ENCODE assay signal across 26 mouse cellular contexts in genomic region chr11:111947671-111948070, GRCm38 (mm10).
DNase-seq lines count a peak whose midpoint lies in the region; ATAC-seq and TF ChIP-seq lines count a peak whose summit lies in the region.
"Had no signal": no experiment of that assay in that cellular context is flagged by ENCODE, and none has a peak within 500 bp of the region (broad histone marks: within the 10 kb centered on the region; RNA-seq: fewer than 3 reads in every experiment).

No protein-coding gene starts in this region.

- H3K36me3 ChIP-seq in liver, postnatal 0 days (replicated peaks; ENCODE audit: insufficient read depth, low read length), result no peaks in the 10 kb centered on the region
- H3K36me3 ChIP-seq: embryonic facial prominence, embryonic 12.5 days; embryonic facial prominence, embryonic 15.5 days; forebrain, embryonic 12.5 days; forebrain, embryonic 15.5 days; heart, embryonic 12.5 days; heart, embryonic 15.5 days; hindbrain, embryonic 10.5 days; hindbrain, embryonic 13.5 days had no signal

- H3K4me1 ChIP-seq in liver, postnatal 0 days (ENCODE audit: insufficient read depth), result no peaks in the 10 kb centered on the region
- H3K4me1 ChIP-seq: embryonic facial prominence, embryonic 15.5 days; forebrain, embryonic 12.5 days; heart, embryonic 15.5 days had no signal

- no peak for TF ChIP-seq EP300 in liver, postnatal 0 days (IDR thresholded peaks at IDR 0.05; ENCODE audit: low read depth)

- H3K4me3 ChIP-seq in liver, postnatal 0 days (ENCODE audit: low read depth, low read length), result no peak overlapping the region
- H3K4me3 ChIP-seq: embryonic facial prominence, embryonic 12.5 days; embryonic facial prominence, embryonic 15.5 days; forebrain, embryonic 12.5 days; forebrain, embryonic 15.5 days; heart, embryonic 12.5 days; heart, embryonic 15.5 days; hindbrain, embryonic 10.5 days; hindbrain, embryonic 13.5 days had no signal

- DNase-seq in kidney, adult 11 months, result peak; percentile 23
- DNase-seq in kidney, postnatal 10 days, result no peak
- peak; percentile 52 to 57 for DNase-seq in kidney, adult 8-10 months
- no peak for DNase-seq in kidney, postnatal 4 days
- no peak for DNase-seq in liver, postnatal 0 days
- DNase-seq in liver, result no peak
- no peak for DNase-seq in urinary bladder, postnatal 36 days (ENCODE audit: low spot score in 2 of 2)
- no peak for DNase-seq in embryo, embryonic 9.5 days (ENCODE audit: extremely low spot score)
- DNase-seq: adrenal gland, adult 8-10 months; adrenal gland, postnatal 25 days; cerebellum, adult 11-12 months; cerebellum, adult 8-10 months; cerebellum, postnatal 14 days; gastrocnemius, postnatal 25 days; heart, adult 18-20 months; heart, postnatal 10 days; heart, postnatal 36 days had no signal

- no peak for TF ChIP-seq CTCF in liver, postnatal 0 days (IDR thresholded peaks at IDR 0.05; ENCODE audit: low read depth)

- H3K4me2 ChIP-seq in liver, postnatal 0 days (ENCODE audit: low read depth, low read length), result 0 out of 2 replicates have a peak overlapping the region, but pooled peaks have one; percentile 26
- H3K4me2 ChIP-seq: embryonic facial prominence, embryonic 12.5 days; embryonic facial prominence, embryonic 15.5 days; forebrain, embryonic 12.5 days; forebrain, embryonic 15.5 days; heart, embryonic 12.5 days; heart, embryonic 15.5 days; hindbrain, embryonic 13.5 days had no signal

- H3K9ac ChIP-seq in liver, postnatal 0 days (replicated peaks), result no peak overlapping the region
- H3K9ac ChIP-seq: embryonic facial prominence, embryonic 12.5 days; embryonic facial prominence, embryonic 15.5 days; forebrain, embryonic 12.5 days; forebrain, embryonic 15.5 days; heart, embryonic 12.5 days; heart, embryonic 15.5 days; hindbrain, embryonic 13.5 days had no signal

- no peak overlapping the region for H3K27ac ChIP-seq in liver, postnatal 0 days (ENCODE audit: low read depth)
- H3K27ac ChIP-seq: embryonic facial prominence, embryonic 12.5 days; embryonic facial prominence, embryonic 15.5 days; forebrain, embryonic 12.5 days; forebrain, embryonic 15.5 days; heart, embryonic 15.5 days; hindbrain, embryonic 10.5 days; hindbrain, embryonic 13.5 days had no signal

- H3K9me3 ChIP-seq in liver, postnatal 0 days (ENCODE audit: low read length), result no peaks in the 10 kb centered on the region
- H3K9me3 ChIP-seq: embryonic facial prominence, embryonic 12.5 days; embryonic facial prominence, embryonic 15.5 days; forebrain, embryonic 12.5 days; forebrain, embryonic 15.5 days; heart, embryonic 12.5 days; heart, embryonic 15.5 days; hindbrain, embryonic 10.5 days; hindbrain, embryonic 13.5 days had no signal

- no peak for ATAC-seq in liver, postnatal 0 days
- ATAC-seq: activated CD4-positive, CD25-positive, alpha-beta regulatory T cell, adult 4 months; forebrain, embryonic 15.5 days had no signal

- 63% methylated on average over 6 of the region's 6 CpGs for WGBS in liver, postnatal 0 days (ENCODE audit: insufficient replicate concordance)

- H3K27me3 ChIP-seq in liver, postnatal 0 days (ENCODE audit: insufficient read depth, low read length), result no peaks in the 10 kb centered on the region
- H3K27me3 ChIP-seq: embryonic facial prominence, embryonic 12.5 days; embryonic facial prominence, embryonic 15.5 days; forebrain, embryonic 12.5 days; forebrain, embryonic 15.5 days; heart, embryonic 12.5 days; heart, embryonic 15.5 days; hindbrain, embryonic 13.5 days had no signal

Comparison
In these comparisons a context has a peak if more than half of its experiments do, and no peak if none do; other contexts are left out.
1. DNase-seq: peak in kidney, adult 11 months (single experiment) and kidney, adult 8-10 months (2 of 2); none in kidney, postnatal 10 days (single experiment), kidney, postnatal 4 days (0 of 2), liver, postnatal 0 days (single experiment), liver (single experiment), urinary bladder, postnatal 36 days (0 of 2) and embryo, embryonic 9.5 days (single experiment).